Mouse (Mus musculus) frontal cortex, postnatal 14 days (tissue): Measurements from ENCODE around the gene Vps35l.

Source experiments
- DNase-seq, 2 experiments: peaks; one replicate each; pipeline ENCODE4 v3.0.0; 2022; ENCODE audit warnings: low spot score in 2 of 2

Gene Vps35l

DNA sequence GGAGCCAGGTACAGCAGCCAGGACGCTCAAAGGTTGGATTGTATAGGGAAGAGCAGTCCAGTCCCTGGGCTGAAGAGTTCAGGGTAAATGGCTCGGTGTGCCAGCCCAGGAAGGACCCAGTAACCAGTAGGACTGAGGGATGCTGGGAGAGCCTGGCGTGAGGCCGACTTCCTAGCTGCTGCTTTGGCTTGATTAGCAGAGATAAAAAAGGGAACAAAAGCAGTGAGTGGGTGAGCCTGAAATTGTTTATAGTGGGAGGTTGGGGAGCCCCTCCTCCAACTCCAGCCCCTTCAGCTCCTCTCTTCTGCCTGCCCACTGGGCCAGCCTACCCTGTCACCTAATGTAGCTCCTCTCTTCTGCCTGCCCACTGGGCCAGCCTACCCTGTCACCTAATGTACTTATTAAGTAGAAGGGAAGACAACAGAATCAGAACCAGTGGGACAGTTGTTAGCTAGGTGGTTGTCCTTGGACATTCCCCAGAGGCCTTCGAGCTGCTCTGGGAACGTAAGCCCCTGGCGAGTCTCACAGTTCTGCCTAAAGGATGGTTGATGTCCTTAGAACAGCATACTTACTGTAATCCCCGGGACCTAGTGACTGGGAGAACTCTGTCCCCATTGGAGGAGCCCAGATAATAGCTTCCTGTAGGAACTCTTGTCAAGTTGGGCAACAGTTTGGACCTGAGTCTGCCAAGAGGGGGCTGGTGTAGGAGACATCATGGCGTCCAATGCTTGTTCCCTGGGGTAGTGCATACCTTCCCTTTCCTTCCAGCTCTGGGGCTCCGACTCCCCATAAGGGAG lies 37.8 kb downstream of the Vps35l start:
- DNase-seq = no peak

DNA sequence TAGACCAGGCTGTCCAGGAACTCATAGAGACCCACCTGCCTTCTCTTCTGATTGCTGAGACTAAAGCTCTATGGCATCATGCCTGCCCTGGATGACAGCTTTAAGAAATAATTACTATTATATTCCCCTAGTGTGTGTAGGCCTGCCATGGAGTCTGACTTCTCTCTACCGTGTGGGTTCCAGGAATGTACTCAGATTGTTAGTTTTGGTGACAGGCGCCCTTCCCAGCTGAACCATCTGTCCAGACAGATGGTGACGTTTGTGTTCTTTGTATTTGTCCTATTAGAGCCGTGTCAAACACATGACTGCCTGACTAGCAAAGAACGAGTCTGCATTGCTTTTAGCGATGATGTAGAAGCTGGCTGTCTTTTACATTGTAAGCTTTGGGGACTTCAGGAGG lies 38.5 kb downstream of the Vps35l start:
- DNase-seq = no peak

DNA sequence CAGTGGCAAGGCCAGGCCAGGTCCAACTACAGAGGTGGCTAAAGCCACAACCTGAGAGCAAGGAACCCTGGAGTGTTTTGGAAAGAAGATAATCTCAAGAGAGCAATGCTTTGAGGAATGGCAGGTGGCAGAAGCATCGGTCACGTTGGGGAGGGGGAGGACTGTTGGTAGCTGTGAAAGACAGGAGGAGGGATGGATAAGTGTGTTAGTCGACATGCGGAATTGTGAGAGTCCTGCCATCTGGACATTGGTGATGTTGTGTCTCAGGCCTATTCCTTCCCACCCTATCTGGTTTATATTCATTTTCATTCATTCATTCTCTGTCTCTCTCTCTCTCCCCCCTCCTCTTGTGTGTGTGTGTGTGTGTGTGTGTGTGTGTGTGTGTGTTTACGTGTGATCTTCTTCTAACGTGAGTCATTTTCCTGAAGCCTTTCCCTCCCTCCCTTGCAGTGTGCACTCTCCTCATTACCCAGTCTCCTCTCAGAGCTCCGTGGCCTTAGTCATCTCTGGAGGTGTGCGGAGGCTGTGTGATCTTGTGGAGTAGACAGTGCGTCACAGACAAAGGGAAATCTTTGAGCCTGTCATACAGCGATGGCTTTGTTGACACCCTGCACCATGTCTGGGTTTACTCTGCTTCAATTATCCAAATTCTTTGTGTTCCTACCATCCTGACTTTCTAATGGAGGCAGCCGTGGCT lies 43.4 kb downstream of the Vps35l start:
- no peak for DNase-seq

DNA sequence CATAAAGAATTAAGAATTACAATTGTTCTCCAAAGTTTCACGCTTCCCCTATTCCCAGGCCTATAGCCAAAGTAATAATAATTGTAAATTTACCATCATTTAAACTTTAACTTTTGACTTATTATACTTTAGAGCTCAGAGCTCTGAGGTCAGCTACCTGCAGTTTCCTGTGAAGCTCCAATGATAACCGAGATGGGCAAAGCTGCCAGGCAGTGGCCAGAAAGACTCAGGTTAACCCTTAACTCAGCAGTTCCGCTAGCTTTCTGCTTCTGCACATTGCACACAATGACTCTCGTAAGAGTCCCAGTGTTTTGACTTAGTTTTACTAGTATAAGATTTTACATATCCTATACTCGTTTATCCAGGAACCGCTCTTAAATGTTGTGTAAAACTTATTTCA lies 46.1 kb downstream of the Vps35l start:
- no peak for DNase-seq

DNA sequence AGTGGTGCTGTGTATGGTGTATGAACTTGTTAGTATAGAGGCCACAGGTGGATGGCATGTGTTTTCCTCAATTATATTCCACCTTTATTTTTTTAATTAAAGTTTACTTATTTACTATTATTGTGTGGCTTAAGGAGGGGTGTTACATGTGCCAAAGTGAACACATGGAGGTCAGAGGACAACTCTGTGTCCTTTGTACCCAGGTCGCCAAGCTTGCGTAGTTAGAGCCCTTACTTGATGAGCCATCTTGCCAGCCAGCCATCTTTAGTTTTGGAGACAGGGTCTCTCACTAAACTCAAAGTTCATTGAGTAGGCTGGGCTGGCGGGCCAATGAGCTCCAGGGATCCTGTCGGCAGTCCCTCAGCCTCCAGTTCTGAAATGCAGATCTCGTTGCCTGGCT lies 47.3 kb downstream of the Vps35l start:
- no peak for DNase-seq

DNA sequence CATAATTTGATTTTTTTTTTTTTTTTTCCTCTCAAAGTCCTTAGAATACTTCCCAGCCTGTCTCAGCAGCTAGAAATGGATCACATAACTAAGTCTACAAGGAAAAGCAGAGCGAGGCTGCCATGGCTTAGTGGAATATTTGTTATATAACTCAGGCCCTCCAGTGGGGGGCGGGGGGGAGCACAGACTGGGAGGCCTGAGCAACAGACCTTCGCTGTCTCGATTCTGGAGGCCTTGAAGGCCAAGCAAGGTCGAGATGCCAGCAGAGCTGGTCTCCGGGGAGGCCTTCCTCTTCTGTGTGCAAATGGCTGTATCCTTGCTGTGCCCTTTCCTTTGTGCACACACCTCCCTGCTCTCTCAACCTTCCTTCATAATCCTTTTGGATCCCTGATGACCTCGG lies 48.5 kb downstream of the Vps35l start:
- DNase-seq = no peak

DNA sequence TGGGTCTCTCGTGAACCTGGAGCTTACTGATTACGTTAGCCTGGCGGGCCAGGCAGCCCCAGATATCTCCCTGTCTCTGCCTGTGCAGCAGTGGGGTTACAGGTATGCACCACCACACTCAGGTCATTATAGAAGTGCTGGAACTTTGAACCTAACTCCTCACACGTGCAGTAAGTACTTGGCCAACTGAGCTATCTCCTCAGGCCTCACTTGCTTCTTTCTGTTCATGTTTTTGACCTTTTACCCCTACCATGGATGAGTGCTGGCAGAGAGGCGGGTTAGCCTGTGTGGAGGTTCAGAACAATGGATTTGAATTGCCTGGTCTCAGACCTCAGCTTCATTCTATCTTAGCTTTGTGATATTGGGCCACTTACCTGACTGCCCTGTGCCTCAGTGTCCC lies 50.3 kb downstream of the Vps35l start:
- DNase-seq = no peak

DNA sequence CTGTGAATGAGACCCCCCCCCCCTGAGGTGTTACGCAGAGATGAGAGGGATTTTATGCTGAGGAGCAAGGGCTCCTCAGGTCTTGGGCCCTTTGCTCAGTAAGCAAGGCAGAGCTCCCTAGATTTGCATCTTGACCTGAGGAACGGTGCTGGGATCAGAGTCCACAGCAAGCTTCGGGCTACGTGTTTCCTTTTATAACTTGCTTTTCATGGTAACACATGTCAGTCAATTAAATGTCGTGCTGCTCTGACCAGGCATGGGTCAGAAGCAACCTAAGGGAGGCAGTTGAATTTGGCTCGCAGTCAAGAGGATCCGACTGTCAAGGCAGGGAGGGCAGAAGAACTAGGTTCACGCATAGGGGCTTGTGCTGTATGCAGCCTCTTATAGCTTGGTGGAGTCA lies 53.9 kb downstream of the Vps35l start:
- DNase-seq = no peak

DNA sequence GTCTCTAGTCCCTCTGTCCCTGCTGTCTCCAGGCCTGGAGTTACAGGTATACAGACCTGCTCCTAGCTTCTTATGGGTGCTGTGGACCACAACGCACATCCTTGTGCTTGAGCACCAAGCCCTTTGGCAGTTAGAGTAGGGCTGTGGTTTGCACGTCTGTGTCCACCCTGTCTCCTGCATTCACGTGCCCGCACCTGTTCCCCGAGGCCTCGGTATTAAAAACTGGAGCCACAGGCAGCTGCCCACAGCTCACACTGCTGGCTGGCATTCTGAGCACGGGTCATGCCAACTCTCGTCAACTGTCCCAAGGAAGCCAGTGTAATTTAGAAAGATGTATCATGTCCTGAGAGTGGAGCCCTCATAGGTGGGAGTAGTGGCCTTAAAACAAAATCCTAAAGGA lies 55.8 kb downstream of the Vps35l start:
- DNase-seq = no peak

DNA sequence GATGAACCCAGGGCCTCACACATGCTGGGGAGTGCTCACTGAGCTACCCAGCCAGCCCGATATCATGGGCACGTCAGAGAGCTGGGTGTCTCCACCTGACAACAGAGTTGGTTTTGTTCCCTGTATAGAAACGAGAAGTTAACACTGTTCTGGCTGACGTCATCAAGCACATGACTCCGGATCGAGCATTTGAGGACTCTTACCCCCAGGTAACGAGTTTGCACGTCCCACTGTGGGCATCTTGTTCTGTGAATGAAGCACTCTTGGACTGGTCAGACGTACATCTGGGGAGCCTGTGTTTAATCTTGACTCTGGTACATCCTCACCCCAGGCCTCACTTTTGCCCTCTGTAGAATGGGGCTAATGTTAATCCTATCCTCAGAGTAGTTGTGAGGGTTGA lies 56.8 kb downstream of the Vps35l start:
- no peak for DNase-seq

DNA sequence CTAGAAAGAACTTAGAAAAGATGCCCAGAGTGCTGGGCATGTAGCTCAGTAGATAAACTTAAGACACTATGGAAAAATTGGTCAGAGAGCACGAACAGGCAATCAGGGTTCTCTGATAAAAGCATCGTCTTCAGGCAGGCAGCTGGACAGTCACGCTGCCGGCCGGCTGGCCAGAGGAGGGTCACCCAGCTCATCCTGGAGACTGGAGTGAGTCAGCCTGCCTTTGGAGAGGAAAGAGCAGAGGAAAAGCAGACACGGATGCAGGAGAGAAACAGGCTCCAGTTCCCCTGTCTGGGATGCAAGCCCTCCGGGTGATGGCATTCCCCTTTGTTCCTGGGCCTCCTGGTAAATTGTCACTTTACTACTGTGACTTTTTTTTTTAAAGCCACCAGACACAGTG lies 57.6 kb downstream of the Vps35l start:
- DNase-seq = no peak

DNA sequence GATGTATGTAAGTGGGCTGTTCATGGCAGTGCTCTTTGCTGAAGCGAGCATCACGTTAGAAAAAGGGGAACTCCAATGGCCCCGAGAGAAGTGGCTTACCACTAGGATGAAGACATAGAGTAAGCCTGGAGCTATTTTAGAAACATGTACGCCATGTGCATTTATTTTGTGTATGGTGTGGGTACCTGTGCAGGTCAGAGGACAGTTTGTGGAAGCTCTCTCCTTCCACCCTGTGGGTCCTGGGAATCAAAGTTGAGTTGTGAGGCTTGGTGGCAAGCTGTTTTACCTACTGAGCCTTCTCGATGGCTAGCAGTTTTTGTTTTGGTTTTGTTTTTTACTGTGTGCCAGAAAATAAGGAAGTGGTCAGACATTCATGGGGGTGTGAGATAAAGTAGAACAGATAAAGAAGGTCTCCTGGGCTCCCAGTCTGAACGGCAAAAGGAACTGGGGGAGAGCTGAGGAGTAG lies 58.1 kb downstream of the Vps35l start:
- DNase-seq = no peak

DNA sequence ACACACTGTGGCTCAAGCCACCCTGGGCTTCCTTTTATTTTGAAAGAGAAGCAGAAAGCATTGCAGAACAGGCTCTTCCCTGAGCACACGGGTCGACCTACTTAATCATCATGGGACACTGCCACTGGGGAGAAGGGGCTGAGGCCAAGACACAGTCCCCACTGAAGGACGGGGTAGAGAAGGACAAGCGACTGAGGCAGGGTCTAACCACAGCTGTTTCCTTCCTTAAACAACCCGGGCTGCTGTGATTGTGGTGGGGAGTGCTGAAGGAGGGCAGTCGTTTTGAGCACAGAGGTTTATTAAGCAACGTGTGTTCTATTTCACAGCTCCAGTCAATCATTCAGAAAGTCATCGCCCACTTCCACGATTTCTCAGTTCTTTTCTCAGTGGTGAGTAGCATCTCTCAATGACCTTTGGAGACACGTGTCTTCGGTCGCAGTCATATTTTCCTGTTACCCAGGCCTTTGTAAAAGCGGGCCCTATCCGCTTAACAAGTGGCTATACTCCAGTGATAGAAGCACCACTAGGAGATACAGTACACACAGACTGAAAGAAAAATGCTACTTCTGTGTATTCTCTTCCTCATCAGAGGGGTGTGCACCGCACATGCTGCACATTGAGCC lies 60.2 kb downstream of the Vps35l start:
- no peak for DNase-seq

DNA sequence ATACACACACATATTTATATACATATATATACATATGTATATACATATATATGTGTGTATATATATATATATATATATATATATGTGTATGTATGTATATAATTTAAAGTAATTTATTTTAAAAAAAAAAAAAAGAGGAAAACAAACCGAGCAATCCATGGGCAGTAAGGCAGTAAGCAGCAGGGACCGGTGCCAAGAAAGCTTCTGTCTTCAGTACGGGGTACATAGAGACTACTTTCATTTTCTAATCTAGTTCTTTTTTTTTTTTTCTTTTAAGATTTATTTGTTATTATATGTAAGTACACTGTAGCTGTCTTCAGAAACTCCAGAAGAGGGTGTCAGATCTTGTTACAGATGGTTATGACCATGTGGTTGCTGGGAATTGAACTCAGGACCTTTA lies 61.8 kb downstream of the Vps35l start:
- DNase-seq = no peak

DNA sequence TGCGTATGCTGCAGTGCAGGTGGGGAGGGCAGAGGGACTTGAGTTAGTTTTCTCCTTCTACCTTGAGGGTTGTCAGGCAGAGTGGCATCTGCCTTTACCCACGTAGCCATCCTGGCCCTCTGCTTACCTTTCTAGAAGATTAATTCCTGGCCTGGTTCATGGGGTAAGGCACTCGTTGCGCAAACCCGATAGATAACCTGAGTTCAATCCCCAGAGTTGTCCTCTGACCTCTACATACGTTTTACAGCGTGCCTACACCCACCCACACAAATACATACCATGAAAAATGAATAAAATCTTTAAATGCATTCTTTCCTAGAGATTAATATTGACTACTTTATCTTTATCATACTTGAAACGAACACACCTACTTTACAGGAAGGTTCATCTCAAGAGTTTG lies 63.4 kb downstream of the Vps35l start:
- DNase-seq = no peak

DNA sequence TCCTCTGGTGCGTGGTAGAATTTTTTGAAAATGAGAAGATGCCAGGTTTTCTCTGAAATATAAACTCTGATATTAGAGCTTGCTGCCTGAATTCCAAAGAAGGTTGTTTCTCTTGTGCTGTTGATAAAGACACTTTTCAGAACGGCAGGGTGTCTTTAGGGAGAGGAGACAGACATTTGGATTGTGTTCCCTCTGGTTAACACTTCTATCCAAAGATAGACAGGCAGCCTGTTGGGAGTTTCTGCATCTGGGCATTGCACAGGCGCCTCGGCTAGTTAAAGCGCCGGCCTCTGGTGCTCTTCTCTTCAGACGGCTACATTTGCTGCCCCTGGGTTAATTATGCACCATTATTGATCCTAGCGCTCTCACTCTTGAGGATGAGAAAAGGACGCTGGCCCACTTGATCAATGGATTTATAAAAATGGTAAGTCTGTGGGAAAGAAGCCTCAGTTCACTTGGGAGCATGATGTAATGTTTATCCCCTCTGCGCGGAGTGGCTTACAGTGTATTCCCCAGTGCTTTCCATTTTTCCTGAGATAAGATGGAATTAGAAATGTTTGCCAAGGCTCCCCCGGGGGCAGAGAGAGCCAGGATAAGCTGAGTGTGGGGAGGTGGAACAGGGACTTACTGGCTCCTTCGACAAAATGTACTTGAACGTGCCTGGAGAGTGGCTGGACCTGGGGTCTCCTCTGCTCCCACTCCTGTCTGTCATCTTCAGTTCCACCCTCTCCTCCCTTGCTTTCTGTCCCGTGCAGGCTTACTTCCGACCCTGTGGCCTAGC lies 66.8 kb downstream of the Vps35l start:
- DNase-seq = no peak

DNA sequence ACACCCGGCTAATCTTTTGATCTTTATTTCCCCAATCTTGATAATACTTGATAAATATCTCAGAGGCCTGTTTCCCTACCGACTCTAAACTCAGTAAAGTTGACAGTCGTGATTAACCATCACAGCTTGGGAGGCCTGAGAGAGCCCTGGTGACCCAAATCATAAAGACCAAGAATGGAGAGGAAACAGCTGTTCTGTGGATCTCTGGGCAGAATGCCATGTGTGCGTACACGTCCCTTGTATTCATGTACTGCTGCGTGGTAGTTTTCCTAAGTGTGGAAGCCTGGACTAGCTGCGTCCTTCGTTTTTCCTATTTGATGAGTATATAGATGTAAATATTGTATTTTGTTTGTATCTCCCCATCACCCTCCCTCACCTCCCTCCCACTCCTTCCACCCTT lies 67.9 kb downstream of the Vps35l start:
- no peak for DNase-seq

DNA sequence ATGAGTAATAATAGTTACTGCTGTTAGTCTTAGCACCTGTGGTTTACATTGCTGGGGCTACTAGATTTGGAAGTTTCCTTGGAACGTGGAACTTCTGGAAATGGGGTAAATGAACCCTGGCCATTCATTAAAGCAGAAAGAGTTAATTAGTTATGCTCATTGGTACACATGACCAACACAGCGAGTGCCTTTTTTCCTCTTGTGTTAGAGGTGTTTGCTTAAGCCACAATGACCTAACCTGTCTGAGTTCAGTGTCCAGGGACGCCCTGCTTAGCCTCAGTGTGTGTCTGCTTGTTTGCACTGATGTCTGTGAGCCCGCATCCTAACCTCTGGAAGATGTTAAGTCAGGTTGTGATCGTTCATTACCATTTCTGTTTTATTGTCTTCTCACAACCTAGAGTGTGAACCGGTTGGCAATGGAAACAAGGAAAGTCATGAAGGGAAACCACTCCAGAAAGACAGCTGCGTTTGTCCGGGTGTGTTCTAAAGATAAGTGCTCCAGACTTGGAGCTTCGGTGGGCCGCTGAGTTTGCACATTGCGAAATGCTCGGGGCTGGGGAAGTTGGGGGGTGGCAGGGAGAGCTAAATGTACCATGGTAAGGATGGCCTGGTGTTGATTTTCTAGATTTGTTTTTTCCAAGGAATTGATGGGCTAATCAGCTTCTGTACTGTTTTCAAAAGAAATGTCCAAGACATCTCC lies 71.5 kb downstream of the Vps35l start:
- DNase-seq = no peak

DNA sequence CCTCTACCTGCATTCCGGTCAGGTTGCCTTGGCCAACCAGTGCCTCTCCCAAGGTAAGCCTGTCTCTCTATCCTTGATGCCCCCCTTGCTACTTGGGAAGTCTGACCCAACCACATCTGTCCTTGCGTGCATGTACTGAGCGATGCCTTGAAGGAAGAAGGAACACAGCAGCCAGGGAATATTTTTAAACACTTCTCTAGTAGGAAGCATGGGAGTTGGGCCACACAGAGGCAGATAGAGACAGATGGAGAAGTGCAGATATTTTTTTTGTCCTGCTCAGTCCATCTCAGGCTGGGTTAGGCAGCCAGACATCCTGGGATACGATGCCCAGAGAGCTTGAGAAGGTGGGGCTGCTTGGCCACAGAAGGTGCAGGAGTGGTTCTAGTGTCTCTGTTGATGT lies 73.6 kb downstream of the Vps35l start:
- DNase-seq = no peak

DNA sequence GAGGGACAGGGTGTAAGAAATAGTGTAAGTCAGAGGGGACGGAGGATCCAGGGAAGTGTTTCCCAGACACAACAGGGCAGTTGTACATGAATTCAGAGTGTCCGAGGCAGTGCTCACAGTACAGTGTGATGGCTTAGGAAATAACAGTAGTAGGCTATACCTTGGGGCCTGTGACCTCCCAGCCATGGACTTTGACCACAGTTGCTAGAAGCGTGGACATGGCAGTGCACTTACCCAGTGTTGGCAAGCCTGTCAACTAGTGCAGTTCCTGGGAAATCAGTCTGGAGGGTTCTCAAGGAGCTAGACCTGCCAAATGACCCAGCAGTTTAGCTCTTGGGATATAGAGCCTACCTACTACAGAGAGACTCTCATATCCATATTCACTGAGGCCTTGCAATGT lies 76.2 kb downstream of the Vps35l start:
- DNase-seq = no peak

DNA sequence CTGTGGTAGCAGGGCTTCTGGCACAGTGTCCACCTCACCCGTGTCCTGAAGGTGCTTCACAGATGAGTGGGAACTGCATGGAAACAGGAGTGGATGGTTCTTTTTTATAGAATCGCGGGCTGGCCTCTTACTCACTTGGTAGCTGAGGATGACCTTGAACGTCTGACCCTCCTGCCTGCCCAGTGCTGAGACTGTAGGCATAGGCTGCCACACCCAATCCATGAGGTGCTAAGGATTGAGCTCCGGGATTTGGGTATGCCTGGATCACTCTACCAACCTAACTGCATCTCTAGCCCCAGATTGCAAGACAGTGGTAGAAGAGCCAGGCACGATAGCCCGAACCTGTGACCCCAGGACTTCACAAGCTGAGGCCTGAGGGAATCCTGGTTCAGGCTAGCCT lies 77.7 kb downstream of the Vps35l start:
- no peak for DNase-seq

DNA sequence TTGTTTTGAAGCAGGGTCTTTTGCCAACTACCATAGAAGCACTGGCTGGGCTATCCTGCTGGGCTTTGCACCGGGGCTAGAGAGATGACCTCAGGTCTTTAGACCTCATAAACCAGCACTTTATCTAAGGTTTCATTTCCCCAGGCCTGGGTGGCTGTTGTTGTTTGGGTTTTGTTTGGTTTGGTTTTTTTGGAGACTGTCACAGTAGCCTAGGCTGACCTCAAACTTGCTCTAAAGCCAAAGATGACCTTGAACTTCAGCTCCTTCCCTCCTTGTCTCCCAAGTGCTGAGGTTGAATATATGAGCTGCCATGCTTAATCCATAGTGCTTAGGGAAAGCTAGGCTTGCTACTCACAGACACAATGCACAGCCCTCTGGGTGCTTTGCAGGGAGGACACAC lies 79.6 kb downstream of the Vps35l start:
- no peak for DNase-seq
